Mouse (Mus musculus) inflammation-experienced regulatory T-cells, adult 16 weeks (primary cell): ENCODE data around the gene Olfr1102. TPM values are rescaled to one million over a fixed set of nuclear protein-coding genes. Genes with fewer than 3 reads are reported as not detected.

Experiments used
- polyA plus RNA-seq: library from polyadenylated mRNA; unstranded; fragments of 100-300 nt; shearing (Covaris generic); gene quantifications from one replicate; pipeline ENCODE4 v1.2.1, GENCODE M21; 2017

Gene Olfr1102
- polyA plus RNA-seq = not detected

DNA sequence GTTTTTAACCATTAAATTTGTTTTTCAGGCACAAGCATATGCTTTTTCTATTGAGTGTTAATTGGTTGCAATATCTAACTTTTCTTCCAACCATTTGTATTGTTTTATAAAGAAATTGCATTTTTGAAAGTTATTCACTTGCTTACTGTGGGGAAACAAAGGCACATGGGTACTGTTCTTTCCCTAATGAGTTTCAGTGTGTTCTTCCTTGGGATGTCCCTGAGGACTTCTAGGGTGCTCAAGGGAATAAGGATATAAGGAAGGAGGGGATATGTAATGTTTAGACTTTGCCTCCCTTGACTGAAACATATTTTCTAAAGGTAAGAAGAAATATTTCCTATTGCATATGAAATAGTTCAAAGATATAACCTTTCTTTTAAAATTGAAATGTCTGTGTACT lies at the start of gene Olfr1102:
Gene Olfr1102 (plus strand): TSS at position 301 of the 400 bp plus-strand sequence.

DNA sequence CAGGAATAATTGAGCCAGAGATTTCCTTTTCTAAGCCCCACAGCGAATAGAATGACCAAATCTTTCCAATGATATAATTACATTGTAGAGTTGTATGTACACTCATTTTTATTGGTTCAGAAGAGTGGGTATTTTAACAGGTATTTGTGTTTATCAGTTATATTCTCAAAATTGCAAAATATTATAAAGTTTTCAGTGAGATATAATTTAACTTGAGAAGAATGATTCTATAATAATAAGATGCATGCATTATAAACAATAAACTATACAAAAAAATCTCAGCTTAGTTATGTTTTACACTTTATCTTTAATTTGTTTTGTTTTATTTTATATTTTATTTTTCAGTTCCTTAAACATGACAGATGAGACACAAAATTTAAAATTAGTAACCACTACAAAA lies 37.6 kb upstream of the Olfr1102 start, which contains the start of gene Olfr1099:
Gene Olfr1099 (minus strand): TSS at position 101 of the 400 bp plus-strand sequence.

DNA sequence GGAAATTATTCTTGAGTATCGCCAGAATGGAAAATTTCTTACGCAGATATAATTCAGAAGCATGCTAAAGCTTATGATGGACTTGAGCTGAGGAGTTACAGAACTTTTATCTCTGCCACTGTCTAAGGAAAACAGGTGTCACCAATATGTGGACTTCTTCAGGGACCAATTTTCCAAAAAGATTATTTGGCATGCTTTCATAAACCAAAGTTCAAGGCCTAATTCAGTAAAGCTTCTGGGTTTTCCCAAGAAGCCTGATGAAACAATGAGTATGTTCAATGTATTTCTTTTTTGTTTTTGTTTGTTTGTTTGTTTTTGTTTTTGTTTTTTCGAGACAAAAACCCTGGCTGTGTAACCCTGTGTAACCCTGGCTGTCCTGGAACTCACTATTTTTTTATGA lies 18.3 kb upstream of the Olfr1102 start, which contains the start of gene Olfr1100:
Gene Olfr1100 (minus strand): TSS at position 101 of the 400 bp plus-strand sequence.

DNA sequence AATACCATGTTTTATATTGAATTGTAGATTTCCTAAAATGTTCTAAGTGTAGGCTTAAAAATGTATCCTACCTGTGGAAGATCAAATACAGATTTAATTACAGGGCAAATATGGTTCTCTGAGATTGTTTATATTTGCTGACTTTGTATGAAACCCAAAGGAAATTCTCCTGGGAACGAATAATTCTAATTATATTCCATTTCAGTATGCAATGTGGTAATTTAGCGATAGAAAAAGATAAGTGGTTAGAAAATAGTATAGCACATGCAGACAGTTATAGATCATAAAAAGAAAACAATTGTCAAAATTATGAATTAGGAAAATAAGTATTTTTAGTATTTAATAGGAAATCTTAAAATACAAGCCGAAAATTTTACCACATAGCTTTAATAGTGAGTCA lies 7.1 kb upstream of the Olfr1102 start, which contains the start of gene Olfr1101:
Gene Olfr1101 (minus strand): TSS at position 101 of the 400 bp plus-strand sequence.

DNA sequence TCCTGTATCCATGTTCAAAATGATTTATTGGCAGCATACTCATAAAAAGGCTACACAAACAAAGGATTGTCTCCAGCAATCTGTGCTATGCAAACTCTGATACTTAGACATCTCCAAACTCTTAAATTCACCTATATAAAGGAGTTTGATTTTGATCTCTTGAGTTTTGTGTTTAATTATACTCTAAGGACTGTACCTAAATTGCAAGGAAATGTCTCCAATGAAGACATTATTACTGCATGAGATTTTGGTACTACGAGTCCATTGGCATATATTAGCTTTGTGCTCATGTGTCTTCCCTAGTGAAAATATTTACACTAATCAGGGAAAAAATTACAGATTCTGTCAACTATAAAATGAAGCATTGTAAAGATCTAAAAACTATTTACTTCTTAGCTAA lies 28.8 kb downstream of the Olfr1102 start, which contains the start of gene Olfr1104:
Gene Olfr1104 (minus strand): TSS at position 101 of the 400 bp plus-strand sequence.

GRCm38 (mm10) chr2:87036431-87036830 lies 38.2 kb downstream of the Olfr1102 start, which contains the start of gene Olfr1105:
TSS of gene Olfr1105 (minus strand) at chr2:87036531.

GRCm38 (mm10) chr2:87052173-87052572 lies 54.0 kb downstream of the Olfr1102 start, which contains the start of gene Olfr1106:
TSS of gene Olfr1106 (minus strand) at chr2:87052273.

Other genes with a start within 250 kb of the Olfr1102 start
- not detected for gene Olfr1090, start 239.4 kb upstream of the Olfr1102 start, polyA plus RNA-seq
- gene Olfr1093, start 215.9 kb upstream of the Olfr1102 start, polyA plus RNA-seq = not detected
- gene Olfr141, start 188.4 kb upstream of the Olfr1102 start, polyA plus RNA-seq = not detected
- not detected for gene Olfr1094, start 173.7 kb upstream of the Olfr1102 start, polyA plus RNA-seq
- not detected for gene Olfr1095, start 146.7 kb upstream of the Olfr1102 start, polyA plus RNA-seq
- not detected for gene Gm13723, start 123.6 kb upstream of the Olfr1102 start, polyA plus RNA-seq
- gene Olfr1097, start 106.2 kb upstream of the Olfr1102 start, polyA plus RNA-seq = not detected
- gene Olfr1098, start 73.9 kb upstream of the Olfr1102 start, polyA plus RNA-seq = not detected
- gene Olfr1099, start 37.7 kb upstream of the Olfr1102 start, polyA plus RNA-seq = not detected
- not detected for gene Olfr1100, start 18.4 kb upstream of the Olfr1102 start, polyA plus RNA-seq
- gene Olfr1101, start 7.2 kb upstream of the Olfr1102 start, polyA plus RNA-seq = not detected
- gene Olfr1104, start 28.7 kb downstream of the Olfr1102 start, polyA plus RNA-seq = not detected
- gene Olfr1105, start 38.1 kb downstream of the Olfr1102 start, polyA plus RNA-seq = not detected
- gene Olfr1106, start 53.9 kb downstream of the Olfr1102 start, polyA plus RNA-seq = not detected
- not detected for gene Olfr1107, start 77.4 kb downstream of the Olfr1102 start, polyA plus RNA-seq
- not detected for gene Olfr1109, start 97.6 kb downstream of the Olfr1102 start, polyA plus RNA-seq
- not detected for gene Olfr259, start 116.2 kb downstream of the Olfr1102 start, polyA plus RNA-seq
- gene Olfr1110, start 141.9 kb downstream of the Olfr1102 start, polyA plus RNA-seq = not detected
- not detected for gene Olfr1111, start 154.2 kb downstream of the Olfr1102 start, polyA plus RNA-seq
- not detected for gene Olfr1112, start 189.4 kb downstream of the Olfr1102 start, polyA plus RNA-seq
- gene Olfr1113, start 210.6 kb downstream of the Olfr1102 start, polyA plus RNA-seq = not detected
- not detected for gene Olfr1115, start 249.6 kb downstream of the Olfr1102 start, polyA plus RNA-seq